Mouse (Mus musculus) lung, adult 2 months (tissue): Measurements from ENCODE around the gene Fam214a. TPM values are rescaled to one million over a fixed set of nuclear protein-coding genes. Genes with fewer than 3 reads are reported as not detected.

Source experiments
- DNase-seq: peaks from one replicate; pipeline ENCODE4 v3.0.0; 2022
- H3K4me1 ChIP-seq: fragments of 200-500 bp; 2 replicates; pipeline ENCODE4 v1.6.1; 2011; ENCODE audit warnings: low read length; ENCODE audit not compliant: control insufficient read depth, insufficient read depth
- H3K4me3 ChIP-seq: fragments of 200-500 bp; replicated peaks from 2 replicates; pipeline ENCODE3; 2011; ENCODE audit warnings: low read depth, mild to moderate bottlenecking, control low read depth, low read length; ENCODE audit errors: extremely low read depth
- CTCF ChIP-seq: fragments of 200-500 bp; IDR thresholded peaks from 2 replicates; pipeline ENCODE4 v1.5.1; 2011; ENCODE audit warnings: mild to moderate bottlenecking, low read length, control low read depth; ENCODE audit not compliant: insufficient read depth
- POLR2A ChIP-seq: fragments of 200-500 bp; IDR thresholded peaks from 2 replicates; pipeline ENCODE4 v1.6.1; 2011; ENCODE audit warnings: low read depth, mild to moderate bottlenecking, control low read depth, low read length, borderline replicate concordance; ENCODE audit errors: extremely low read depth
- WGBS: fragments of 180-500 bp; shearing (Covaris S2); methylation state at CpG from one replicate; pipeline ENCODE4 v1.1.7; 2018; 5-methylcytosine and 5-hydroxymethylcytosine counted together
- polyA plus RNA-seq: library from polyadenylated mRNA; depleted of rRNA; stranded (reverse); fragments of >200 nt; gene quantifications from 2 replicates; pipeline ENCODE4 v1.2.3, GENCODE M21; 2012

Fam214a gene
- polyA plus RNA-seq, 1 experiment, result 11.8 TPM

DNA sequence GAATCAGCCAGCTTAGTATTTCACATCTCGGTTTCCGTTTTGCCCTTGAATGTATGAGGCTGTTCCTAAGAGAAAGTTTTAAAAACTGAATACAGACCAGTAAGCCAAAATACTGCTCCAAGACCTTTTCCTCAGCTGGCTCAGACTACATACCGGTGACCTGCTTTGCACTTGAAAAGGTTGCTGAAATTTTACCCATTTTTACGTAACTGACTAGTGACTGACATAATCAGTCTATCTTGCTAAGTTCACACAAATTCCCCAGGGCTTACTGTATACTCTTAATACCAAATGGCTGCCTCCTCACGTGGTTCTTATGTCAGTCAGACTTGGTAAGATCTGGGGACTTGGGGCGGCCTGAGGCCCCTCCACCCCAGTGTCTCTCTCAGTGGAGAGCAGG, 66.5 kb downstream of the Fam214a start:
- H3K4me1 ChIP-seq, result no peaks in the 10 kb centered on the region
- H3K4me3 ChIP-seq, result no peak overlapping the region
- WGBS, result 90% methylated on average over 6 of the region's 6 CpGs
- DNase-seq, result no peak
- TF ChIP-seq CTCF (no peak), POLR2A (no peak)

DNA sequence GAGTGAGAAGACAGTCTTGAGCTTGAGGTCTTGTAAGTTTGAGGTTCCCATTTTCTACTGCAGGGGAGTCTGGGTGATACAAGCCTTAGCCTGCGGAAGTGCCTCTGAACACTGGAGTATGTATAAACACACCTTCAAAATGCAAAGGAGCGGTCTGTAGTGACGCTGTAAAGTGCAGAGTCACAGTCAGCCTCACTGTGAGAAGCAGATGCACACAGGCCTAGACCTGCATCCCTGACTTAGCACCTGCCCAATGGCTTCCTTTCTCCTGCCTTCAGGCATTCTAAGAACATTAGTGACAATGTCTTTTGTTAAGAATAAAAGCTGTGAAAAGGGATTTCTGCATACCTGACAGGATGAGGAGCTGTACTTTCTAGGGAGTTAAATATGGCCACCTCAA, 66.9 kb downstream of the Fam214a start:
- WGBS, result 81% methylated on average over 3 of the region's 3 CpGs
- H3K4me3 ChIP-seq, result no peak overlapping the region
- no peak for DNase-seq
- H3K4me1 ChIP-seq, result no peaks in the 10 kb centered on the region
- TF ChIP-seq CTCF (no peak), POLR2A (no peak)

DNA sequence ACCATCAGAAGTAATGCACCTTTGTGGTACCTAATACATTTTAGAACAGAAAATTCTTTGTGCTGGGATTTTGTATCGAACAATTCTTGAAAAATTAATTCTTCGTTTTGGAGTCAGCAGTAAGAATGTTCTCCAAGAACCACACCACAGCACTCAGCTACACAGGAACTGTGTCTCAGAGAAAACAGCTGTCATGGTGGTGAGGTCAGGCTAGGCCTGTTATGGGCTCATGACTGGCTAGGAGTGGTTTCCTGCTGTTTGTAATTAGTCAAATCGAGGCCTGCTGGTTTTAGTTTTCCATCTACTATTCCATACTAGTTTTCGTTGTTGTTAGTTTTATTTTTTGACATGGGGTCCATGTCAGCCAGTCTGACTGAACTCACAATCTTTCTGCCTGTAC, 67.9 kb downstream of the Fam214a start:
- H3K4me3 ChIP-seq, result no peak overlapping the region
- 75% methylated on average over 4 of the region's 4 CpGs for WGBS
- no peak for TF ChIP-seq POLR2A
- H3K4me1 ChIP-seq, result no peaks in the 10 kb centered on the region
- no peak for DNase-seq

DNA sequence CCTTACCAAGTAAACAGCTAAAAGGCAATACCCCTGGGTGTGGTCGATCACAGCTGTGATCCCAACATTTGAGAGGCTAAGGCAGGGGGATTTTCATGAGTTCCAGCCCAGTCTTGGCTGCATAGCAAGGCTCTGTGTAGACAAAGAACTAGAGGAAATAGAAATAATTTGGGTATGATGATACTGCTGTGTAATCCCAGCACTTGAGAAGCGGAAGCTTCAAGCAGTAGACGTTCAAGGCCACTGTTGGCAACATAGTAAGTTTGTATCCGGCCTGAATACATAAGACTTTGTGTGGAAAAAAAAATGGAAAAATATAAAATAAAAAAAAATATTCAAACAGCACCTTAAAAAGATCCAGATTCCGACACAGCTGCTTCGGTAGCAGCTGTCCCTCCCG, 69.9 kb downstream of the Fam214a start:
- no peaks in the 10 kb centered on the region for H3K4me1 ChIP-seq
- TF ChIP-seq CTCF, result no peak
- TF ChIP-seq POLR2A, result no peak
- no peak for DNase-seq
- WGBS, result 82% methylated on average over 7 of the region's 7 CpGs
- no peak overlapping the region for H3K4me3 ChIP-seq

DNA sequence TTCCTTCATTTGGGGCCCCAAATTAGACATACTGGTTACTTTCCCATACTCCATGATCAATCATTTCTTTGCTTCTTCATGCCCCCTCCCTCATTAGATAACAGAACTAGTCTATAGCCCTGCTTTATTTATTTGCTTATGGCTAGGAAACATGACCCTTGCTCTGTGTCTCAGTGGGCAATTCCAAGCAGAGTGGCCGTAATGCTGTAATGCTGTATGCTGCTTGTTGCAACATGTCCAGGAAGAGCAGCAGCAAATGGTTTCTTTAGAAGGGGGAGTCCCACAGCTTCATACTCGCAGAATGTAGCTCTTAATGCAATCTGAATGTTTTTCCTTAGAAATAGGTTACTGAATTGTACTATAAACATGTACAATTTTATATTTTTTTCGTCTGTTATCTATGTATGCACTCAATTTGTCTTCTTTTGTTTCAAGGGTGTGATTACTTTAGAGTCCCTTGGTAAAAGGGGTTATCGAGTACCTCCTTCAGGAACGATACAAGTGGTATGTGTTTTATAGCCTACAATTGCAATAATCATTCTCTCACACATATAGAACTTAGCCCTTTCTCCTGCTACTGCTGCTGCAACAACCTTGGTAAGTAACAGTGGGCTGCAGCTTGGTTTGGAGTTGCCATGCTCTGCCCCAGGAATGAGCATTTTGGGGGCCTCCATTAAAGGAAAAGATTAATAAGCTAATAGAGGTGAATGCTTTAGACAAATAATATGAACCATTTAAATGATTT, 70.6 kb downstream of the Fam214a start:
- Histone ChIP-seq H3K4me3 (no peak overlapping the region), H3K4me1 (no peaks in the 10 kb centered on the region)
- no peak for TF ChIP-seq CTCF
- TF ChIP-seq POLR2A, result no peak
- 62% methylated on average over 5 of the region's 5 CpGs for WGBS
- DNase-seq, result no peak

GRCm38 (mm10) chr9:75024089-75024488, 71.4 kb downstream of the Fam214a start:
- Histone ChIP-seq H3K4me3 (no peak overlapping the region), H3K4me1 (no peaks in the 10 kb centered on the region)
- no peak for DNase-seq
- 52% methylated on average over 7 of the region's 7 CpGs for WGBS
- TF ChIP-seq POLR2A (no peak), CTCF (no peak)

DNA sequence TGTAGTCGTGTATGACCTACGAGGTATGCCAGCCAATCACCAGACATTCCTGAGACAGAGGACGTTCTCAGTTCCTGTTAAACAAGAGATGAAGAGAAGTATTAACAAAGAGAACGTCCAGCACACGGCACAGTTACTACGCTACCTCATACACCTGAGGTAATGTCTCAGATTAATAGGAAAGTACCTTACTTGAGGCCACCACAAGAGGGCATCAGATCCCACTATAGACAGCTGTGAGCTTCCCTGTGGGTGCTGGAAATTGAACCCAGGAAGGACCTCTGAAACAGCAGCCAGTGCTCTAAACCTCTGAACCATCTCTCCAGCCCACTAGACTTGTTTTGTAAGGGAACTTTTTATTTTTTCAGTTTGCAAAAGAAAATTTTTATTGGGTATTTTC, 73.0 kb downstream of the Fam214a start:
- Histone ChIP-seq H3K4me3 (no peak overlapping the region), H3K4me1 (no peaks in the 10 kb centered on the region)
- TF ChIP-seq CTCF (peak; percentile 21; the same call in 1 of the 2 replicates), POLR2A (no peak)
- 77% methylated on average over 6 of the region's 6 CpGs for WGBS
- DNase-seq, result no peak

- WGBS, result 85% methylated on average over 1 of the region's 1 CpGs
- no peak for TF ChIP-seq CTCF
- TF ChIP-seq POLR2A, result no peak
- Histone ChIP-seq H3K4me1 (no peaks in the 10 kb centered on the region), H3K4me3 (no peak overlapping the region)
- DNase-seq, result no peak
Observed at GRCm38 (mm10) chr9:75032408-75032807, 79.7 kb downstream of the Fam214a start.

- no peak for TF ChIP-seq POLR2A
- 0 out of 2 replicates have a peak, but pooled peaks have one; percentile 16 for TF ChIP-seq CTCF
- DNase-seq, result no peak
- Histone ChIP-seq H3K4me1 (no peaks in the 10 kb centered on the region; the same call in 1 of the 2 replicates), H3K4me3 (no peak overlapping the region)
- WGBS, result 46% methylated on average over 7 of the region's 7 CpGs
Observed at GRCm38 (mm10) chr9:75033141-75033540, 80.5 kb downstream of the Fam214a start.

- peaks cover 3% of the 10 kb centered on the region for H3K4me1 ChIP-seq
- no peak for DNase-seq
- TF ChIP-seq POLR2A (no peak), CTCF (no peak)
- WGBS, result 17% methylated on average over 1 of the region's 1 CpGs
- no peak overlapping the region for H3K4me3 ChIP-seq
Observed at GRCm38 (mm10) chr9:75034691-75035090, 82.0 kb downstream of the Fam214a start.

DNA sequence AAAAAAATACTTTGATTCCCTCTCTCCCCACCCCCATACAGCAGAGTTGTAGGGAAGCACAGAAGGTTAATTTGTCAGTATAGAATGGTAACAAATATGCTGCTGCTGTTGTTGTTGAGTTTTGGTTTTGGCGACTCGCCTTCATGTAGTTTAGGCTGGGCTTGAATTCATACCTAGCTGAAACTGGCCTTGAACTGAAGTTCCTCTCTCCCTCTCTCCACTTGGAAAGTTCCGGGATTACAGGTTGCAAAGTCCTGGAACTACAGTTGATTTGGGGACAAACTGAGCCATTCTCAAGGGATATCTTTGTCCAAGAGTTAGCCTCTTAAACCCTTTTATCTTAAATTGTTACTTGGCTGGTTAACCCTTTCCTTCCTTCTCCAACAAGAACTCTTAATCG, 83.3 kb downstream of the Fam214a start:
- TF ChIP-seq CTCF (no peak), POLR2A (no peak)

More for the DNA sequence above, 83.3 kb downstream of the Fam214a start:
- 63% methylated on average over 4 of the region's 4 CpGs for WGBS
- Histone ChIP-seq H3K4me3 (no peak overlapping the region), H3K4me1 (peaks cover 3% of the 10 kb centered on the region)
- DNase-seq, result no peak
